Mouse (Mus musculus) urinary bladder, postnatal 25 days (tissue): ENCODE measurements around the gene Urah.
A peak's percentile ranks its signal among the peaks of the same experiment; 100 is the strongest.

Experiments
- DNase-seq: peaks from one replicate; pipeline ENCODE4 v3.0.0; 2022; ENCODE audit warnings: low spot score

Urah gene

GRCm38 (mm10) chr7:140877364-140877763 is 42.5 kb downstream of the Urah start:
- no peak for DNase-seq

GRCm38 (mm10) chr7:140879355-140879754 is 44.5 kb downstream of the Urah start:
- DNase-seq = no peak

GRCm38 (mm10) chr7:140880419-140880818 is 45.6 kb downstream of the Urah start:
- DNase-seq = no peak

- DNase-seq = no peak
These were observed 46.2 kb downstream of the Urah start for GRCm38 (mm10) chr7:140880865-140881515.

GRCm38 (mm10) chr7:140881696-140882468 is 47.1 kb downstream of the Urah start, which contains the start of the genes Psmd13 and Sirt3:
Gene Psmd13 (plus strand): TSS chr7:140881968.
Gene Sirt3 (minus strand): TSS chr7:140882309.
- peak; percentile 93 for DNase-seq

- no peak for DNase-seq
These were observed 47.6 kb downstream of the Urah start for GRCm38 (mm10) chr7:140882469-140882803.
